Mouse (Mus musculus) urinary bladder, postnatal 36 days (tissue): ENCODE data around the gene Crim1.
"Not testable (repeated sequence)": the region's sequence is repeated elsewhere in the genome, so short reads cannot be mapped to it uniquely, and the experiment has no call there.

Experiments used
- DNase-seq, 2 experiments: peaks; one replicate each; pipeline ENCODE4 v3.0.0; 2022; ENCODE audit warnings: low spot score in 2 of 2, mixed read lengths in 1 of 2

The Crim1 gene

DNA sequence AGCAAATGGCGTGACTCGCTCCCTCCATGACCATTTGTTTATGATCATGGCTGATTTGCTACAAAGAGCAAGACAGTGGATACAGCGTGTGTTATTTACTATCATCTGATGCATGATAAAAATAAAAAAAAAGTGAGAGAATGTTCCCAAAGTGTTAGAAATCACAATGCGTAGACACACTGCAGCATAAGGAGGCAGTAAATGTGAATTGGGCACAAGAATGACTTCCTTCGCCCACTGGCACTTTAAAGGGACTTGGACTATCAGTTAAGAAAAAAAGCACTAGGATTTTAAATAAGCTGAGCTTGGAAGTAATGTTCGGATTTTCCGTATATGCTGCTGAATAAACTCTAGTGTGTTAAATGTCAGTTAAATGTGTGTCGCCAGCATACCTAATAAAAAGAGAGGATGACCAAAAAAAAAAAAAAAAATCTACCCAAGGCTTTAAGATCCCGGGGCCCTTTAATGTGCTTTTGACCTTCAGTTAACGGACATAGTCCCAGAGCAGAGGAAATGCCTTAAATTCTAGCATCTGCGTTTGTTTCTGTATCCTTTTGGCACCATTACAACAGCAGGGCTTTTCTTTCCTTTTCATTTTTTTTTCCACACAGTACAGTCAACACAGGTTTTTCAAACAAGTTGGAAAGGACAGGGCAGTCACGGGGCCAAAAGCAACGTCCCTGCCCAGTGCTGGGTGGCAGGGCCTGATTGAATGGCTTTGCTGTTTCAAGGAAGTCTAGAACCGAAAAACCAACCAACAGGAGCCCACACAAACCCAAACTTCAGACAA is 50.3 kb downstream of the Crim1 start:
- DNase-seq = no peak

DNA sequence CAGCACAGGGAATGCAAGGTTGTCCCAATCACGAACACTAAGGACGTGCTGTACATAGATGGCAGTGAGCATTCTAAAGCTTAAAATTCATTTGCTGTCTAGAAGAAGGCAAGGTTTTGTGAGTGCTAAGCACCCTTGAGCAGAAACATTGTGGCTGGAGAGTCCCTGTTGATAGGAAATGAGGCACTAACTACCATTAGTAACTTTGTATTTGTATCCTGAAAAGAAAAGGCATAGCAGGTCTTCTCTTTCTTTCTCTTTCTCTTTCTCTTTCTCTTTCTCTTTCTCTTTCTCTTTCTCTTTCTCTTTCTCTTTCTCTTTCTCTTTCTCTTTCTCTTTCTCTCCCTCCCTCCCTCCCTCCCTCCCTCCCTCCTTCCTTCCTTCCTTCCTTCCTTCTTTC is 53.5 kb downstream of the Crim1 start:
- DNase-seq = not testable (repeated sequence)

DNA sequence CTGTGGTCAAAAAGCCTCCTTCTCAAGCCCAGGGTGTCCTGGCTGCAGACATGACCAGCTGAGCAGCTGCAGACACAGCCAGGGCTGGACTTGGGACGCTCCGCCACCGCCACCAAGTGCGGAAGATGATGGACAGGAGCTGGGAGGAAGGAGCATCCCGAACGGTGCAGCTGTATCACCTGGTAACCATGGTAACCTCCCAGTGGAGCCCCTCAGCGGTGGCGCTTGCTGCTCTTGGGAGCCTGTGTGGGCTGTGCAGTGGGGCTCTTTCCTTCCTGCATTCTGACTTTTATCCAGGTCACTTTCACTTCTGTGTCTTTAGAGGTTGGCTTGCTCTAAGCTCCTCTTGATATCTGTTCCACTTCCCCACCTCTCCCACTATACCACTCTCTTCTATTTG is 54.2 kb downstream of the Crim1 start:
- no peak for DNase-seq

DNA sequence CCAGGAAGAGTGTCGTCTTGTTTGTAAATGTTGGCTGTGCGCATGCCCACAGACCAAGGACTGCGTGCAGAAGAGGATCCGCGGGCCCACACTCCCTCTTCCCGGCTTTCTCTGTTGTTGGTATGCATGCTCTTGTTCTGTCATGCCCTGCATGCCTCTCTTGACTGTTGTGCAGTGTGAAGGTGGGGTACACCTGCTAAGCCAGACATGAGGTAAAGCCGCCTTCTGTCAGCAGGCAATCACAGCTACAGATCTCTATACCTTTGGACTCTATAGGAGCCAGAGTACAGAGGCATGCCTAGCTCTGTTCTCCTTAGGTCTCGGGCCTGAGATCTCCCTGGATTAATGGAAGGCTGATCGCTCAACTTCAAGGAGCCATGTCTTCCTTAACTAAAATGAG is 55.7 kb downstream of the Crim1 start:
- no peak for DNase-seq

DNA sequence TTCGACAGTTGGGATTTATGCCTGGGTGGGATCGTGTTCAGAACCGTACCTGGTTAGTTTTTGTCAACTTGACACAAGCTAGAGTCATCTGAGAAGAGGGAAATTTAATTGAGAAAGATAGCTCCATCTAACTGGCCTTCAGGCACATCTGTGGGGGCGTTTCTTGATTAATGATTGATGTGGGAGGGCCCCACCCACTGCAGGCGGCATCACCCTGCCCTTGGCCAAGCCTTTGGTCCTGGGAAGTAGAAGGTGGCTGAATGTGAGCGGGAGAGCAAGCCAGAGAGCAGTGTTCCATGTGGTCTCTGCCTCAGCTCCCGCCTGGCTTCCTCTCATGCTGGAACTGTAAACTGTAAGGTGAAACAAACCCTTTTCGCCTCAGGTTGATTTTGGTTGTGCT is 56.5 kb downstream of the Crim1 start:
- DNase-seq = no peak

DNA sequence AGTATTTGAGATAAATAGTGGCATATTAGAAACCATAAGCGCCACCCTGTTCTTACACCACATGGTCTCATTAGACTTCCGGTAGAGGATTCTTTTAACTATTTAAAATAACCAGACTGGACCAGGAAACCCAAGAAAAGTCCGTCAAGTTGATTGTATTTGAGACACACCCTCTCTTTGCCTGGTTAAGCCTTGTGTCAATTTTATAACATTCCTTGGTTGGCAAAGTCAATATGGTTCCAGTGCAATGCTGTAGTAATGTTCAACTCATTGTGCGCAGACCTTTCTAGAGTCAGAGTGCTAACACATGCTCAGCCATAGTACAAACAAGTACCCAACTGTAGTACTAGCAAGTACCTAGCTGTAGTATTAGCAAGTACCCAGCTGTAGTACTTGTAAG is 61.6 kb downstream of the Crim1 start:
- no peak for DNase-seq

DNA sequence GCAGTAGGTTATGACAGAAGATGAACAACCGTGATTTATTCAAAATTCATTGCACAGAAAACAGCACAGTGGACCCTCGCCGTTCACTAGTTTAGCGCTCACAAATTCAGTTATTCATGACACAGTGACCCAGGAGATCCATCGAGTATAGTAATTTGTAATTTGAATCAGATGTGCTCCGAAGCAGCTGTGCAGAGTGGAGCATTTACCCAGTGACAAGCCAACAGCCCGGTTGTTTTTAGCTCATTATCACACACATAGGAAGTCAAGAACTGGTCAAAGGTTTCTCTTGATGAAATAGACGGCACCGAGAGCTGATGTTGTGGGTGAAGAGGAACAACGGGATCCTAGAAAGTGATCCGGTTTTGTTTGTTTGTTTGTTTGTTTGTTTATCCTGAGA is 64.1 kb downstream of the Crim1 start:
- no peak for DNase-seq

DNA sequence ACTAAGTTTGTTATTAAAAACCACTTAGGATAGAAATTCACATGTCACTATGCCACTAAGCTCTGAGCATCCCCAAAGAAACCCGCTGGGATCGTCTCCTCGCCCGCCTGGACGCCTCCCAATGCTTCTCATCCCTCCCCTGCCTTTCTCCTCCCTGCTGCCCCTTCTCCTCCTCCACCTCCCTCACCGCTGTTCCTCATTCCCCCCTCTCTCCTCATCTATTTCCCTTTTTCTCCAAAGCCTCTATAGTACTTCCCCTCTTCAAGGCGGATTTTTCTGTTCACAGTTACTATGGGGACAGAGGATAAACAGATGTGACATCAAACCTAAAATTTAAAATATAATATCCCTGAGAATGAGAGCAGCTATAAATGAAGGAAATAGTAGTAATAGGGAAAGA is 65.1 kb downstream of the Crim1 start:
- DNase-seq = no peak

DNA sequence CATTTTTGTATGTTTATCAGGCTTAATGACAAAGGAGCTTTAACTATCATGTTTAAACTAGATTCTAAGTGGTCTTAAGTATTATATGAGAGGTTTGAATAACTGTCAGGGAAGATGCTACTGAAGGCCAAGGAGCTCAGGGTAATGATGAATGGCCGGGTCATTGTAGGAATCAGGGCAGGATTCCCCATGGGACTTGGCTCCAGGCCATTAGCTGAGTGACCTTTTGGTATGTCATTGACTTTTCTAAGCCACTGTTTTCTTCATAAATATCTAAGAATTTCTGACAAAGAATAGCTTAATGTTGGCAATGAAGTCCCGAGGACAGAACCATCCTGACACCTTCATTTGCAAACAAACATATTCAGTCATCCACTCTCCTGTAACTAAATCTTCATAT is 66.2 kb downstream of the Crim1 start:
- DNase-seq = no peak

DNA sequence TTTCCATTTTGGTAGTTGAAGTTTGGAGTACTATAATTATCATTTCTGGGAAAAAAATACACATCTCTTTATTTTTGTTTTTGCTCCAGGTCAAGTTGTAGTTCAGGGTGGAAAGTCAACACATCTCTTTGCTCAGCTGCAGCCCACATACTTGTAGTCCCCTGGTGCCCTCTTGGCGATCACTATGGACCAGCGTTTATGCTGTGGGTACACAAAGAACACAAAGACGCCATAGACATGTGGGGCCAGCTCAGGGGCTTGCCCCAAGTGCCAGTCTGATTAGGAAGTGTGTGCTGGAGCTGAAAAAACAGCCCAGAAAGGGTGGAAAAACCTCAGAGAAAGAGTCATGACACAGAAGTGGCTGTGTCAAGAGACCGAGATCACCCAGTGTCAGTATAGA is 68.5 kb downstream of the Crim1 start:
- DNase-seq = no peak

DNA sequence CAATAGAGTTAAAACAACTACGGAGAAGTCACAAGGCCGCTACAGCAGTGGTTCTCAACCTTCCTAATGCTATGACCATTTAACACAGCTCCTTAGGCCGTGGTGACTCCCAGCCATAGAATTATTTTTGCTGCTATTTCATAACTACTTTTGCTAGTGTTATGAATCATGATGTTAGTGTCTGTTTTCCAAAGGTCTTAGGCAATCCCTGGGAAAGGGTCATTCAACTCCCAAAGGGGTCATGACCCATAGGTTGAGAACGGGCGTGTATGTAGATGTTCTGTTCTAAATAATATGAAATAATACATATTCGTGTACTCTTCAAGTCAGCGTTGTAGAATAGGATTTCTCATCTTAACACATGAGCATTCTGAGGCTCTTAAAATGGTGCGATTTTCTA is 69.3 kb downstream of the Crim1 start:
- DNase-seq = no peak

DNA sequence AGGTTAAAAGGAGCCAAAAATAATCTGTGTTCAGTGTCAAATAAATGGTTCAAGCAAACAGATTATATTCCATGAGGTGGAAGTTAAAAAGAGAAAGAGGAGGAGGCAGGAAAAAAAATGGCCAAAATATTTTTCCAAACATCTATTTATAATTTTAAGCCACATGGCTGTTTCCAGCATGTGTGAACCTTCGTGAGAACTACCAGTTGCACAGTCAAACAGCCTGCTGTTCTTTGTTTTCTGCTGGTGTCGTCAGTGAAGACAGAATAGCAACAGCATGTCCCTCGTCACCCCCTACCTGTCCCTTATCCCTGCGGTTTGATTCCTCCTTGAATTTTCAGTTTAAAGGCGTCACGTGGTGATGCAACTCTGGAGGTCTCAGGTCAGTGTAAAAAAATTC is 70.0 kb downstream of the Crim1 start:
- DNase-seq = no peak

DNA sequence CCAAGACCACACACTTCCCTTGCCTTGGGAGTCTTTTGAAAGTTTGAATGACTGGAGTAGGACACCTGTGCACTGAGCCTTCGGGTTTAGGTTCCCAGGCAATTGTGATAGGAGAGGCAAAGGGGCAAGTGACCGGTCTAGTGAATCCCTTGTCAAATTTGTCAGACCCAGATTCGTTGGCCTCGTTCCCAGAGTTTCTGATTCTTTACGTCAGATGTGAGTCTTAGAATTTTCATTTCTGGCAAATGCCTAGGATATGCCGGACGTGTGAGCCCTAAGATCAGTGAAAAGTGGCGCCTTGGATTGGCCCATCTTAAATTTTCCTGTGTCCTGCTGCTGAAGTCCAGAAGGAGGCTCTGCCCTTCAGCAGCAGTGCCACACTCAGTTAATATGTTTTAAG is 71.7 kb downstream of the Crim1 start:
- DNase-seq = no peak

DNA sequence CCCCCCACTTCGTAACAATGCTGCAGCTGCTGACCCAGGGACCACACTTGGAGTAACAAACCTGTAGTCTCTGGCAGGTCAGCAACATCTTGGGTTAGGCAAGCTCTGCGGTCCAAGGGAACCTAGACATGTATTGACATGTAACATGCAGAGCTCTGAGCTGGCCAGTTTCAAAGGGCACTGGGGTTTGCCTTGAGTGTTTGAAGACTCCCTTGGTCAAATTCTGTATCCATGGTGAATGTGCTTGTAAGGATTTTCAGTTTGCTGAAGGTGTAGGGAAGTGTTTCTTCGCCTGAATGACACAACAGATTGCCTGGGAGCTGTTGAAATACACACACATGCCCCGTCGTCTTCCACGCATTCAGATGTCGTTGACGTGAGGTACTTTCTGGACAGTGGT is 72.1 kb downstream of the Crim1 start:
- DNase-seq = peak in 1 of 2 experiments; percentile 29

DNA sequence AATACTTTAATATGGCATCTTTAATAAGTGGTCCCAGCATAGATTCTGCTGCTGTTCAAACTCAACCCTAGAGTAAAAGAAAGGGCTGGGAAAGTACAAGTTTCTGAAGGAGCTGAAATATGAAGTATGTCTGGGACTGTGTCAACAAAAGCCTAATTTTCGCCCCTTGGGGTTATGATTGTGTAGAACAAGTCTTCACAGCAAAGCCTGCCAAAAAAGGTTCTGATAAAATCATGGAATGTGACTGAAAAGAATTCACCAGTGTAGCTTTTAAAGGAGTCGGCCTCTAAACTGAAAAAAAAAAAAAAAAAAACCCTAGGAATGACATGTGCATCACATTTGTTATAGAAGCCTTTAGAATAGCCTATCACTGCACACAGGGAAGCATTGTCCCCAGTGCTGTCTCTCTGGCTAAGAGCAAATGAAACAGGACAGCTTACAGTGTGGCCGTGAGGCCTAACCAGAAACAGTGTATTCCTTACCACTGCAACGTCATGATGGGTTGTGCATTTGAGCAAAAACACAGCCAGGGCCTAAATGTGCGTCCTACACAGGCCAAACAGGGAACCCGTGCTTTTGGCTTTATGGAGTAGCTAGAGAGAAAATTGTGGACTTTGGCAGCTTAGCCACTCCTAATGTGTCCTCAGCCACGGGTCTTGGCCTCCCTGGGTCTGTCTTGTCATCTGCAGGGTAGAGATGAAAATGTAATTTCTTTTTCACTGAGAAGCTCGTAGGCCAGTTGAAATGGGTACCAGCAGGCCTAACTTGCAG is 72.8 kb downstream of the Crim1 start:
- DNase-seq = no peak

DNA sequence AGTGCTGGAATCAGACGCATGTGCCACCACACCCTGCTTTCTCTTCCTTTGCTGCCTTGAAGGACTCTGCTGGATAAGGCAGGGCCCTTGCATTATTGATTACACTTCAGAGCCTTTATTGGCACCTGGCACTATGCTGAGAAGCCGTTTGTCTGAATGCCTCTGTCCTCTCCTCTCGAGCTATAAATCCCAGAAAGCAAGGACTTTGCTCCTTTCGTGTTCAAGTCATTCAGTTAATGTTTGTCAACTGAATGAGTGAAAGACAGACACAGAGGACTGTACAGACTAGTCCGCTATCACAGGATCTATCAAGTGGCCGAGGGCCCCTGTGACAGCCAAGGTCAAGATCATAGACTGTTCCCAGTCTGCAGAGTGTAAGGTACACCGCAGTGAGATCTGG is 73.8 kb downstream of the Crim1 start:
- DNase-seq = no peak

DNA sequence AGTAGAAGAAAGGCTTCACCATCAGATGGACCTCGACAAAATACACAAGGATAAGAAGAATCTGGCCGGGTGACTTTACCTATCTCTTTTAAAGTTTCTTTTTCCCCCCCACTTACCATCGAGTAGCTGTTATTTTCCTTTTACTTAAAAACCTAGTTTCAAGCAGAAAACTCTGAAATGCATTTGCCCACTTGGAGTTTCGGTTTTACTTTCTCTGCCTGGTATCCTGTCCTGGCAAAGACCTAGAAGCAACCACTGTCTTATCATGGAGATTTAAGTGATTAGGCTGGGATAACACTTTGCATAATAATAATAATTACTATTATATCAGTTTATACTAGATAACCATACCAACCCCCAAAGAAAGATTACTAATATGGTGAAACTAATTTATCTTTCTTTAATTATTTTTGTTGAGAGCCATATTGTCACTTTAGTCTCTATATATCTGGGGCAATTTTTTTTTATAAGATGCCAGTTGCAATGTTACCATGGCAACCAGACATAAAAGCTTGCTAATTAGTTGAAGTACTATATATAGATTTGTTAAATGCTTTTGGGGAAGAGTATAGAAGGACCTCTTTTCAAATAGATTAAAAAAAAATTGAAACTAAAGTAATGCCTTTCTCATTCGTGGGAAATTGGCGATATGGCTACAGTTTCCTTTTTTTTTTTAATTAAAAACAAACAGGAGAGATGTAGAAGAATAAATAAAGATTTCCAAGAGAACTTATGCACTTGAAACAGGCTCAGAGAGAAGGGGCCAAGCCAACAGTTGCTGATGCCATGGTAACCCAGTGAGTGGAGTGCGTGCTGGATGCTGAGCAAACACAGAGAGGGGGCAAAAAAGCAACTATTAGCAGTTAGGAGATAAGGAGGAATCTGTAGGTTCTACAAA is 74.8 kb downstream of the Crim1 start:
- DNase-seq = no peak

DNA sequence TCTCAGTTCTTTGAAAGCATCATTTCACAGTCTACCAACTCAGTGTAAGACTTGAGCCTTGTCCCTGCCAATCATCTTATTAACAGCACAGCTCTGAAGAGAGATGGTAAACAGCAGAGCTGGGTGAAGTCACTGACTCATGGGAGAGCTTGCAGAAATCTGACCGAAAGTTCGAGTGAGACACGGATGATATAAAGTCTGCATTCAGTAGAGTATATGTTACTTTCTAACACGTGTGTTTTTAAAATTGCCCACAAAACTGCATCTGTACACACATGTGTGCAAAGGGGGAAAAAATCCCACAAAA is 75.4 kb downstream of the Crim1 start:
- DNase-seq = no peak

DNA sequence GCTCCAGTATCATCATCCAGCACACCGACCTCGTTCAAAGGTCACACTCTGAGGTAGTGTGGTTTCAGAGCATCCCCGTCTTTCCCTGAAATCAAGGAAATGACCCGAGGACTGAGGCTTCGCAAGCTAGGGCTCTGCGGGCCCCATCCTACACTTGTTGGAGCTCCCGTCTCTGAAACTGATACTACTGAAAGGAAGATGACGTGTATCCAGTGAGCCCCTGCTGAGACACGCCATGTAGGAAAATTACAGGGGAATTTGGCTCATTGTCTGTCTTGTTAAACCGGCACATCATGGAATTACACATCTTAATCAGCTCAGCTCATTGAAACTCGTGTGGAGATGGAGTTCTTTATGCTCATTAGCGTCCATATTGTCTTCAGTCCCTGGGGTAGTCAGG is 79.1 kb downstream of the Crim1 start:
- DNase-seq = no peak

DNA sequence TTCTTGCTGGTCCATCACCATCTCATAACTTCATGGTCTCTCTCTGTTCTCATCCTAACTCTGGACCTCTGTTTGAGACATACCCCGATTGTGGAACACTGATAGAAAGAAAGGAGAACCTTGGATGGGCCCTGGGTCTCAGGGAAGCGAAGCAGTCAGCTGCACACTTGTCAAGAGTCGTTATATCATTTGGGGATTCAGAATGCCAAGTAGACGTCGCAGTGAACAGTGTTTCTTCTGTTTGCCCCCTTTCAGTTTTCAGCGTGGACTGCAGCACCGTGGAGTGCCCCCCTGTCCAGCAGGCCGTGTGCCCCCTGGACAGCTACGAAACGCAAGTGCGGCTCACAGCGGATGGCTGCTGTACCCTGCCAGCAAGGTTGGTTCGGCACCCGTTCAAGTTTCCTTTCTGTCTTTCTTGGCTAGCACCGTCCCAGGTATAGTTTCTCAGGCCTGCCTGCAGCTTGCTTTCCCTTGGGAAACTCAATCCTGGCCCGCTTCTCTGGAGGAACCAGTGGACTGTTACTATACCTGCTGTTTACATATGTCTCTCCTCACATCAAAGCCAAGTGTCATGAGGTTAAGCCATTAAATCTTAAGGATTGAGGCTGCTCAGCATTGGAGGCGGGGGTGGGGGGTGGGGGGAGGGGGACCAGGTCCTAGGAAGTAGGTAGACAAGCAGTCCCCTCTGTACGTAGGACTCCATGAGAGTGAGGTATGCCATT is 81.1 kb downstream of the Crim1 start:
- no peak for DNase-seq

DNA sequence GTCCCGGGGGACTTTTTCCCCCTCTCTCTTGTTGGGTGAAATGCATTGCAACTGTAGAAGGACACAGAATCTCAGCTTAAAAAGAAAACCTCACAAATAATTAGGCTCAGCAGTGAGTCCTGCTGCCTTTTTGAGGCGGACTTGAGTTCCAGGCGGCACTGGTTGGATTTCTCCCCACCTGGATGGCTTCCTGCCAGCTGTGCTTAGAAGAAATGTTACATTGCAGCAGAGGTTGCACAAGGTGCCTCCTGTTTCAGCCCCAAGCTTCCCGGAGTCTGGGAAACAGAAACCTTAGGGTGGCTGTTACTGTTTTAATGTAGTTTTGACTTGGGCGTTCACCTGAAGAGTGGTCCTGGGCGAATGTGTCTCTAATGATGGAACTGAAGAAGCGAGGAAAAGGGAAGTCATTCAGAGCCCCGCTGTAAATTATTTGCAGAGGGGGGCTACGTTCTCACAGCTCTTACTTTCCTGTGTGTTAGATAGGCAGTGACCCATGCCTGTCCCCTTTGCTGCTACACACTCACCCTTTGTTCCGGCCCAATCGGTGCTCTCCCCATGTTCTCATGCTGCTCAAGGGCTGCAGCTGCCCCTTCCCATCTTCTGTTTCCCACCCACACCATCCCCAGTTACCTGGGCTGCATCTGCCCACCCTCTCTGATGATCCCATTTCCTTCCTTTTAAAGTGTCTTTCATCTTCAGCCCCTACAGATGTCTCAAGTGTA is 83.4 kb downstream of the Crim1 start:
- no peak for DNase-seq
